Mouse (Mus musculus): ENCODE measurements around the gene Neu3.
"Not testable (repeated sequence)": the region's sequence is repeated elsewhere in the genome, so short reads cannot be mapped to it uniquely, and the experiment has no call there.

The Neu3 gene

DNA sequence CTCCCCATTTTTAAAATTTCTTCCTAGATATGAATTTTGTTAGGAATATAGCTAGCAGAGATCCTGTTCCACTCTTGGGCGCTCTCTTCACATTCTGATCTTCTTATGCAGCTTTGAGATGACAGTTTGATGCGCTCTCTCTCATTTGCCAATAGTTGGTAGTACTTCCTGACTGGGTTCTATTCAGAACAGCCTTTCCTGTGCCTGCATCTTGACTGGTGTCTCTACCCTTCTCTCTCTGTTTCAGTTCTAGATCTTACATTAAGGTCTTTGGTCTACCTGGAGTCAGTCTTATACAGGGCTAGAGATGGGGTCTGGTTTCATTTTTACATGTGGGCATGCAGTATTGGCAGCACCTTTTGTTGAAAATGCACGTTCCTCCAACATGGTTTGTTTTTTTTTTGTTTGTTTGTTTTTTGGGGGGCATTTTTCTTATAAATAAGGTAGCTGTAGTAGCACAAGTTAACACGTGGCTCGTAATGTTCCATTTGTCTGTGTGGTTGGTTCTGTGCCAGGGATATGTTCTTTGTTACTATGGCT is 6.2 kb upstream of the Neu3 start:
- no peak for DNase-seq (ENCODE audit: low read depth, low spot score)

- no peak for DNase-seq (ENCODE audit: low read depth, low spot score)
Observed at GRCm38 (mm10) chr7:99833846-99834222, 5.6 kb upstream of the Neu3 start.

DNA sequence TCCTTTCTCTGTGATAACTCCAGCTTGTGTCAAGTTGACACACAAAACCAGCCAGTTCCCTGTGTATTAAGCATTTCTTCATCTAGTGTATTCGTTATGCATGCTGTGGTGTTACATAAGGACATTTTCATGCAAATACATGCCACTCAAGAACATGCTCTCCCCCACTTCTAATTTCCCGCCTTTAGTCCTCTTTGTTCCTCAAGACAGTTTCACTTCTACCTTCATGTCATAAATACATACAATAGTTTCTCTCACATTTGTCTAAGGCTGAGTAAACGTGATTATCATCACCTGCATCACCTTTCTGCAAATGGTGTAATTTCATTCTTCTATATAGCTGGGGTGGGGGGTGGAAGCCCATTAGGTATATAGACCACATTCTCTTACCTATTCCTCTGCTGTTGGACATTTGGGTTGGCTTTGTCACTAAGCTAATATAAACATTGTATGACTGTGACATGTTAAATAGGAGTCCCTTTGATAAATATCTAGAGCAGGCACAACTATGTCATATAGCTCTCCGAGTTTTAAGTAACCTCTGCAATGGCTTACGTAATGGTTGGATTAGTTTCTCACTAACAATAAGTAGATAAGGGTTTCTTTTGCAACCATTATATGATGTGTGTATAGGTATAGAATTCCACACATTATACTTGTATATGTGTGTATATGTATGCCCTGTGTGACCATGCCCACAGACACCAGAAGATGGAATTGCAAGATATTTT is 5.1 kb upstream of the Neu3 start:
- DNase-seq (ENCODE audit: low read depth, low spot score): no peak

DNA sequence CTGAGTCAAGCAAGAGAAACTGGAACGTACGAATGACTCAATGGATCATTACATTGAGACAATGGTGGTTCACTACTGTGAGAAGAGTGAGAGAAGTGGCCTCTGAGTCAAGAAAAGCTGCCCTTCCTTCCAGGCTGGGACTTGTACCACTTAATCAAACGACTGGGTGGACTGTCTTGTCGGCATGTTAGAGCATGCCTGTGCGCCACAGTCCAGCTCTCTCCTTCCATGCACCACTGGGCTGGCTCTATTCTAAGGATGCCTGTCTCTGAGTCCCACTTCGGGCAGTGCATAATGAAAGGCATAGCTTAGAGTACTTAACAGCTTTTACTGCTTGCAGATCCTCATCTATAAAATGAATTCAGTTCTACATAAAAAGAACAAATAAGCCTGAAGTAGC is 2.1 kb downstream of the Neu3 start:
- no peak for DNase-seq (ENCODE audit: low read depth, low spot score)

DNA sequence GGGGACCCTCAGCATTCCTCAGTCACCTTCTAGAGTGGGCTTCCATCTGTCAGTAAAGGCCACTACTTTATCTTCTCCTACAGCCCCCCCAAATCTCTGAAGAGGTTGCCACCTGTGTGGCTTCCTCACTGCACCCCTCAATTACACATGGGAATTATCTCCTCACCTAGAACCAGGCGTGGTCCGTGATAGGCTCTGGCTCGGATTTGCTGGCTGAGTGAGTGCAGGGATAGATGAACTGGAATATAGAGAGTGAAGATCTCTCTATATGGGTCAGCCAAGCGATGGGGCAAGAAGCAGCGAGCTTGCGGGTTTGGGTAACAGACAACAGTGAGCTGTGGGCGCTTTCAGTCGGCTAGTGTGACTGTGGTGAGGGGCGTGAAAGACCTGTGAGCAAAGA is 2.7 kb downstream of the Neu3 start:
- DNase-seq (ENCODE audit: low read depth, low spot score): no peak

DNA sequence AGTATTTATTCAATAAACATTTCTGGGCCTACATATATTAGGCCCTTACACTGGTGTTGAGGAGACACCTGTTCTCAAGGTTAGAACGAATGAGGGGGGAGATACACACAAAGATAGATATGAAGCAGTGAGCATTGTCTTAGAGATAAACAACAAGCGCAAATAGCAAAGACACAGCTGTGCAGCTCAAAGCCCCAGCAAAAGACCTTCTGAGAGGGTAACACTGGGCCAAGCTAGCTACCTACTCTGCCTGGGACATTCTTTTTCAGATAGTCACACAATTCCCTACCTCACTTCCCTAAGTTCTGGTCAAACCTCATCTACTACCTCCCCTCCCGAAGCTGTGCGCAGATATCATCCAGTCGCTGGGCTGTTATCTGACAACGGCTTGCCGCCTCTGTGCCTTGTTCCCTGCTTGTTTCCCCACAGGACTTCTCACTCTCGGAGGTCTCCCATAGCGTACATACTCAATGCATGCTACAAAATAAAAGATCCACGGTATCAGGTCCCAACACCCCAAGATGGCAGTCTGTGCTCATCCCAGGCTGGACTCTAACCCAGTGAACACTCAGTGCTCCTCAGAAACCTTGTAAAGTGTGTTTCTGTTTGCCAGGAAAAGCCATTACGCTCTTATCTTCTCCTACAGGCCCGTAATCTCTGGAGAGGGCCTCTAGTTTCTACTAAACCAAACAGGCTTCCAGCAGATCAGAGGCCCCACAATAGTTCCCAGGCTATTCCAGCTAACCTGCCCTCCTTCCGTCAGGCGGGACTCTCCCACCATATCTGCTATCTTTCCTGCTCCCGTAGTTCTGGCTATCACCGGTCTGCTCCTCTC is 3.4 kb downstream of the Neu3 start:
- no peak for DNase-seq (ENCODE audit: low read depth, low spot score)

- DNase-seq (ENCODE audit: low read depth, low spot score): no peak
Observed at GRCm38 (mm10) chr7:99823045-99823663, 5.1 kb downstream of the Neu3 start.

DNA sequence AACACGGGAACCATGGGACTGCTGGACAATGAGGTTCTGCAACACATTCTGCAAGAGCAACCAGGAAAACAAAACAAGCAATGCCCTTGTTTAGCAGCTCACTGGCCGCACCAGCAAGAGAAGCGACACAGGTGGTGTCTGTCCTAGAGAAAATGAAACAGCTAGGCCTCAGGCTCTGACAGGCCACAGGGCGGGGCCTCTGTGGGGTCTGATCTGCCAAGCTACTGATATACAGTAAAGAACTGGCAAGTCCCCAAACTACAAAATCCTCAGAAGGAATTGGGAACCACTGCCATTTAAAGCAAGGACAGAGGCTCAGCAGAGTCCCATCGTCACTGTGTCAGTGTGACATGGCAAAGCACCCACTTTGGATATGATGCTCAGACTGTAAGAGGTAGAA is 5.8 kb downstream of the Neu3 start:
- no peak for DNase-seq (ENCODE audit: low read depth, low spot score)

DNA sequence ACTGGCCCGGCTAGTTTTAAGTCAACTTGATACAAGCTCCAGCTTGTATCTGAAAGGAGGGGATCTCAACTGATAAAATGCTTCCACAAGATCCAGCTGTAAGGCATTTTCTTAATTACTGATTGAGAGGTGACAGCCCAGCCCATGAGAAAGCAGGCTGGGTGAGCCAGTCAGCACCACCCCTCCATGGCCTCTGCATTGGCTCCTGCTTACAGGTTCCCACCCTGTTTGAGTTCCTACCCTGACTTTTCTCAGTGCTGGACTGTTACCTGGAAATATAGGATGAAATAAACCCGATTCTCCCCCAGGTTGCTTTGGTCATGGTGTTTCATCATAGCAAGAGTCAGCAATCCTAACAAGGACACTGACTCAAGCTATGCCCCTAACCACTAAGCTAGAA is 6.3 kb downstream of the Neu3 start:
- no peak for DNase-seq (ENCODE audit: low read depth, low spot score)

GRCm38 (mm10) chr7:99818181-99818725 is 10.0 kb downstream of the Neu3 start:
- DNase-seq (ENCODE audit: low read depth, low spot score): not testable (repeated sequence)

DNA sequence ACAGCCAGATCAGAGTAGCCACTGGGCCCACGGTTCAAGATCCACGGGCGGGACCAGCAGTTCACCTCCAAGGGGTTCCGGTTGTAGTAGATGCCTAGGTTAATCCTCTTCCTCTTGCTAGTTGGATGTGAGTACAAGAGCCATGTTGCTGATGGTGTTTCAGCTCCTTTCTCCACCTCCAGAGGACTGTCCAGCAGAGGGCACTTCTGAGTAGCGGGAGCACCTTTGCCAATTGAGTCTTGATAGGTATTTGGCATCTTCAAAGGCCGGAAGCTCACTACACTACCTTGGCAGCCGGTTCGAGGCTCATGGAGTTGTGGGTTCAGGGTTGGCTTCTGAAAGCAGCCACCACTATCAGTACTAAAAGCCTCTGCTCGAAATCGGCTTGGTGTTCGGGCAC is 14.8 kb downstream of the Neu3 start:
- no peak for DNase-seq (ENCODE audit: low read depth, low spot score)

- no peak for DNase-seq (ENCODE audit: low read depth, low spot score)
Observed at GRCm38 (mm10) chr7:99811661-99812060, 16.6 kb downstream of the Neu3 start.

GRCm38 (mm10) chr7:99810814-99811213 is 17.4 kb downstream of the Neu3 start:
- no peak for DNase-seq (ENCODE audit: low read depth, low spot score)

GRCm38 (mm10) chr7:99807043-99807442 is 21.2 kb downstream of the Neu3 start:
- DNase-seq (ENCODE audit: low read depth, low spot score): not testable (repeated sequence)

DNA sequence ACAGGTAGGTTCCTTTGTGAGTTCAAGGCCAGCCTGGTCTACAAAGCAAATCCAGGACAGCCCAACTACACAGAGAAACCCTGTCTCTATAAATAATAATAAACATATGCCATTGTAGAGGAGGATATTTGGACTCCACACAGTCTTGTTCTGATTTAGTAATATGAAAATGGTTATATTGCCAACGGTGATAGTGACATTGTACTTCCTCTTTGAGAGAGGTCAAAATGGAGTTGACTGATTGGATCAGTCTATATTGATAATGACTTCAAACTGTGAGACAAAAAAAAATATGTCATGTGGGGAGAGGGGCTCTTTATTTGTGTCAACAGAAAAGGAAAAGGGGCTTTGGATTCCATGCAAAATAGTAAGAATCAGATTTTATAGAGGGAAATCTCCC is 22.9 kb downstream of the Neu3 start:
- no peak for DNase-seq (ENCODE audit: low read depth, low spot score)

- not testable (repeated sequence) for DNase-seq (ENCODE audit: low read depth, low spot score)
Observed at GRCm38 (mm10) chr7:99804033-99804432, 24.2 kb downstream of the Neu3 start.

- DNase-seq (ENCODE audit: low read depth, low spot score): no peak
Observed at GRCm38 (mm10) chr7:99803535-99803934, 24.7 kb downstream of the Neu3 start.

- DNase-seq (ENCODE audit: low read depth, low spot score): no peak
Observed at GRCm38 (mm10) chr7:99799118-99799517, 29.1 kb downstream of the Neu3 start.

- DNase-seq (ENCODE audit: low read depth, low spot score): peak; percentile 90
Observed at GRCm38 (mm10) chr7:99797911-99798647, 30.1 kb downstream of the Neu3 start.

DNA sequence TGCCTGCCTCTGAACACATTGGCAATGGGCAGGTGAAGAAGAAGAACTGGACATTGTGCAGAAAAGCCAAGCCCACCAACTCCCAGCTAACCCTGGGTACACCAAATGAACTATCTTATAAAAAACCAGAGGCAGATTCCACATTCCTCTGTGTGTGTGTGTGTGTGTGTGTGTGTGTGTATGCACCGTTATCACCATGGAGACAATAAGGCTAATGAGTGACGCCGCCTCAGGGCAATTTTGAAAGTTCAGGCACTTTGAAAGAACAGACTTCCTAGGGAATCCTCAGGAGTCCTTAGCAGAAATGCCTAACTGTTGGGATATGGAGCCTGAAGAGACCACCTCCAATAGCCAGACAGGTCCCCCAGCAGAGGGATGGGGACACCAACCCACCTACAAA is 31.0 kb downstream of the Neu3 start:
- no peak for DNase-seq (ENCODE audit: low read depth, low spot score)

DNA sequence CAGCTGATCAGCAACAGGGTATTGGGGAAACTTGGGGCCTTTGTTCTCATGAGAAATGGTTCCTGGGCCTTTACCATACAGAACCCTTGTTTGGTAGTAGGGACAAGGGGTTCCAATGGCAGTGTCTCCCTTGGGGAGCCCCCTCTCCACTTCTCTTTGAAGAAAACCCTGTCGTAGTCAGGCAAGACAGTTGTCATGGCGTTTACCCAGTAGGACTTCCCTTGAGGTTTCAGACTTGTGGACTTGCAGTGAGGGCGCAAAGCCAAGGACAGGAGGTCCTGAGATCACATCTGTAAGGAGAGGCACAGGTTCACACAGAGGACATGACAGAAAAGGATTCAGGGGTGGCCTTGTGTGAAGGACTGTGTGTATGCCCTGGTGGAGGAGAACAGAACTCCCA is 31.7 kb downstream of the Neu3 start:
- DNase-seq (ENCODE audit: low read depth, low spot score): no peak
